Mouse (Mus musculus) layer of hippocampus, adult 2 months (tissue): Measurements from ENCODE around the gene Helz. TPM values are rescaled to one million over a fixed set of nuclear protein-coding genes. Genes with fewer than 3 reads are reported as not detected.
"Not testable (repeated sequence)": the region's sequence is repeated elsewhere in the genome, so short reads cannot be mapped to it uniquely, and the experiment has no call there.

Source experiments
- DNase-seq, 2 experiments: peaks; one replicate each; pipeline ENCODE4 v3.0.0; 2022; ENCODE audit warnings: low spot score in 2 of 2
- H3K27ac ChIP-seq: fragments of 200-600 bp; 2 replicates; pipeline ENCODE4 v1.8.1; 2022
- H3K4me3 ChIP-seq: fragments of 200-600 bp; 2 replicates; pipeline ENCODE4 v1.8.1; 2022; ENCODE audit warnings: mild to moderate bottlenecking
- CTCF ChIP-seq: fragments of 200-600 bp; conservative IDR thresholded peaks from 2 replicates; pipeline ENCODE4 v1.8.1; 2022; ENCODE audit warnings: antibody characterized with exemption, mild to moderate bottlenecking, moderate library complexity
- long read RNA-seq, 2 experiments: library from polyadenylated mRNA; stranded (forward); transcript quantifications; one replicate each; pipeline ENCODE4 v2.0.0; 2021; ENCODE audit warnings: borderline mapping rate in 2 of 2
- total RNA-seq, 2 experiments: library from RNA; stranded (reverse); gene quantifications; 2 replicates each; pipeline ENCODE4 v1.2.3; 2021

Helz gene
- total RNA-seq = 10 to 100 TPM; 44.9 to 51.5 TPM
- long read RNA-seq, experiment 1, partial matches to known transcripts = 1 of 8 reads
- long read RNA-seq, experiment 1, other reads (novel, unspliced or antisense) = 7 of 8 reads
- long read RNA-seq, experiment 2, full-length matches to known transcripts = 2 of 6 reads
- long read RNA-seq, experiment 2, partial matches to known transcripts = 0 of 6 reads
- long read RNA-seq, experiment 2, other reads (novel, unspliced or antisense) = 4 of 6 reads

DNA sequence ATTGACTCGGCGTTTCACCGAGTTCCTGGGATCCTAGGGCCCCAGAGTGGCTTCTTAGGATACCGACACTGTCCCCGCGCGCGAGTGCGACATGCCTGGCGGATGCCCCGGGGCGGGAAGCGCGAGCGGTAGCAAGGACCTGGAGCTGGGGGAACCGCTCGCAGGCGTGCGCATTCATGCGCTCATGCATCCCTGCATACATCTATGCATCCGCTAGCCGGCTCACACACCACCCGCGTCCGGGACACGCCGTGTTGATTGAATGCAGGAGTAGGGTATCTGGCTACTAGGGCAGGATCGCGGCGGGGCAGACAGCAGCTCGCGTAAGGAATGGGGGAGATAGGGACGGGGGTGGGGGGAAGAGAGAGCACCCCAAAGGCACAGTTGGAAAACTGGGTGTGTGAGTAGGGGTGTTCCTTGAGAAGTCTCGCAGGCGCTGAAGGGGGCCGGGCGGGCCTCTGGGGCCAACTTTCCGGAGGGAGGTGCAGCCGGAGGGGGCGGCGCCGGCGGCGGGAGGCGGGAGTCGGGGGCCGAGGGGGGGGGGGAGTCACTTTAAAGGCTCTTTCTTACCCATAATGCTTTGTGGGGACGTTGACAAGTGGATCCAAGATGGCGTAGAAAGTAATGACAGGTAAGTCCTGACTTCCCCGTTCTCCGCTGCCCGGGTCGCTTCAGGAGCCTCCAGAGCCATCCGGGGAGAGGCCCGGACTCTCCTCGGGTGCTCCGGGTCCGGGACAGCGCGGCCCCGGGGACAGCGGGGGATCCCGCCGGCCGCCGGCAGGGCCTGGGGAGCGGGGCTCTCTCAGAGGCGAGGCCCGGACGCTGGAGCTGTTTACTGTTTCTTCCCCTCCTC lies at the start of gene Helz:
TSS of gene Helz (plus strand) at position 580 of the 853 bp plus-strand sequence.
- TF ChIP-seq CTCF = peak; percentile 20
- H3K4me3 ChIP-seq = peak within 1 kb of the TSS; percentile 97

DNA sequence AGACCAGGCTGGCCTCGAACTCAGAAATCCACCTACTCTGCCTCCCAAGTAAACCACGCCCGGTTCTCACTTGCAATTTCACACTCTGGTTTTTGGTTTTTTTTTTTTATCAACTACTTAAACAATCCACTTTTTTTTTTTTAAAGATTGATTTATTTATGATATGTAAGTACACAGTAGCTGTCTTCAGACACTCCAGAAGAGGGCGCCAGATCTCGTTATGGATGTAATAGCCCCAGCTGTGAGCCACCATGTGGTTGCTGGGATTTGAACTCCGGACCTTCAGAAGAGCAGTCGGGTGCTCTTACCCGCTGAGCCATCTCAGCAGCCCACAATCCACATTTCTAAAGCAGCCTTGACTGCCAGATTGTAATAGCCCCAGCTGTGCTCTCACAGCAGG lies 44.9 kb upstream of the Helz start:
- TF ChIP-seq CTCF = peak; percentile 52
- no peak overlapping the region for H3K4me3 ChIP-seq
- H3K27ac ChIP-seq = no peak overlapping the region
- DNase-seq = no peak

More for the DNA sequence above, at the start of gene Helz:
- peak within 1 kb of the TSS; percentile 87 for H3K27ac ChIP-seq
- peak; percentile 18 to 39 for DNase-seq

DNA sequence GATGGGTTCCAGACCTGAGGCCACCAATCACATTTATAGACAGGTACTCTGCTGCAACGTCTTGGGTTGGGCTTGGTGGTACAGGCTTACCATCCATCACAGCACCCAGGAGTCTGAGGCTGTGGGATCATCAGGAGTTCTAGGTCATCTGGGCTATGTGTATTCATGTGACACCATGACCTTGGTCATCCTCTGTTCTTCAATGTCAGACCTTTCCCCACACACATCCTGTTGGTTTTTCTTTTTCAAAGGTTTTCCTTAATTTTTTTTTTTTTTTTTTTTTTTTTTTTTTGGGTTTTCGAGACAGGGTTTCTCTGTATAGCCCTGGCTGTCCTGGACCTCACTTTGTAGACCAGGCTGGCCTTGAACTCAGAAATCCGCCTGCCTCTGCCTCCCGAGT lies 43.4 kb upstream of the Helz start:
- H3K4me3 ChIP-seq, H3K27ac ChIP-seq: not testable (repeated sequence)

DNA sequence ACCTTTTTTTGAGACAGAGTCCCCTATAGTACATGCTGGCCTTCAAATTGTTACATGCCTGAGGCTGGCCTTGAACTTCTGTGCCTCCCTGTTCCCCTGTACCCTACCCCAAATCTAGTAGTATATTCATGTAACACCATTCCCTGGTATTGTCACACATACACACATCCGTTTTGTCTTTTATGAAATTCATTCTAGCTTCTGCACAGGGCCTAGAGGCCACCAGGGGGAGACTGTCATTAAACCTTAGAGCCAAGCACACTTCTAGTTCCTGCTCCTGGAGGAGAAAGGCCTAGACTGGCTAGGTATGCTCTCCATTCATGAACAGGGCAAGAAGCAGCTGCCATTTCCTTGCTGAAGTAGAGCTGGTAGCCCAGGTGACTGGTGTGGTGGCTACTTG lies 41.5 kb upstream of the Helz start:
- no peak overlapping the region for H3K27ac ChIP-seq
- peak; percentile 76 for TF ChIP-seq CTCF
- H3K4me3 ChIP-seq = no peak overlapping the region
- DNase-seq = no peak

More for the DNA sequence above, 43.4 kb upstream of the Helz start:
- not testable (repeated sequence) for DNase-seq

DNA sequence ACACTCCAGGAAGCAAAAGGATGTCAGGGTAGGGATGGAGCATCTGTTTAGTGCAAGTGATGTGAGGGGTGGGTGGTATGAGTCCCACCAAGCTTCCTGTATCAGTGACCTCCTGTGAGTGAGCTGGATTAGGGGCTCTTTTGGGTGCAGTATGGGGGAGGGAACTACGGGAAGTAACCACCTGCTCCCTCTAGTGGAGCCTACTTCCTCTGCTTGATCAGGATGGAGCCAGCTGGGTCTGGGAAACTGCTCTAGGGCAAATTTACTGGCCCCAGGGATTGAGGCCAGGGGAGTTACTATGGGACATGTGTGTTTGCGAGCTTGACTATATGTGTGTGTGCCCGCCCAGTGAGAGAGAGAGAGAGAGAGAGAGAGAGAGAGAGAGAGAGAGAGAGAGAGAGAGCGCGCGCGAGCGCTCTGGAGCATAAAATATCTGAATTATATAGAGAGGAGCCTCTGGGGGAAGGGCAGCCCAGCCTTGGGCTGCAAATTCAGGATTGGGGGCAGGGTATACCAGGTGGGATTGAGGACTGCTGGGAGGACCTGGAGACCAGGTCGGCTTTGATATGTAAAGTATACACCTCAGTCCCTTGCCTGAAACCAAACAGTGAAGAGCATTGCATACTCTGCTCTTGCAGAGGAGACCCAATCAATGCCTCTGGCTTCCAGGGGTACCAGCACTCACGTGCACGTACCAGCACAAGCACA lies 37.9 kb upstream of the Helz start:
- no peak overlapping the region for H3K27ac ChIP-seq
- TF ChIP-seq CTCF = peak; percentile 70
- DNase-seq = no peak
- H3K4me3 ChIP-seq = no peak overlapping the region

DNA sequence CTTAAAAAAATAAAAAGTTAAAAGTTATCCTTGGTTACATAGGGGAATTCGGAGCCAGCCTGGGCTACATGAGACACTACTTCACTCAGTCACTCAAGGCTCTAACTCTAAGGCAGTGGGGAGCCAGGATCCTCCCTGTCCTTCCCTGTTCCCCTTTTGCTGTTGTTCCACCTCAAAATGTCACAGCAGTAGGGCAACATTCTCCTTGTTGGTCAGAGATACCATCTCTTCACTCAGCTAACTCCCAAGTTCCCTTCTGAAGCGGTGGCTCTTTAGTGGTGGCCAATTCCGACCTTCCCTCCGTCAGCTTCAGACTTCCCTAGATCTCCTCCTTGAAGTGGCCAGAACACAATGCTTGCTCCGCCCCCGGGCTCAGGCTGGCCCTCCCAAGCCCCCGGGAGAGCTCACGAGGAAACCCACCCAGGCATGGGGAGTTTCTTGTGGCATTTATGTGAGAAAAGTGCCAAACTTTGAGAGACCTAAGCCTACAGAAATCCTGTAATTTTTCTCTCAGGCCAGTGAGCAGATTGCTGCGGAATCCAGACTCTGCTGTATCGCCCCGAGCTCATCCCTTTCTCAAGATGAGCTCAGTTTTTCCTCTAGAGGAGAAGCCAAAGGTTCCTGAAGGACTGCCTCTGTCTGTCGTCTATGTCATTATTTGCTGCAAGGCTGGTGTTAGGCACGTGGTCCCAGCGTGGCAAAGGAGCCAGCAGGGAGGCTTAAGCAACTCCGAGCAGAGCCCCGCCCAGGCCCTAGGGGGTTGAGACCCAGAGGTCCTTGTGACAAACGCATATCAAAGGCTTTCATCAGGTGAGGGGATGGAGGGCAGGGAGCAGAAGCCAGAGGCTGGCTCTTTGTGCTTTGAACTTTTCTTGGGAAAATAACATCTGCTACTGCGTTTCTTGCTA lies 37.1 kb upstream of the Helz start:
- no peak overlapping the region for H3K4me3 ChIP-seq
- no peak for DNase-seq
- H3K27ac ChIP-seq = no peak overlapping the region
- no peak for TF ChIP-seq CTCF

DNA sequence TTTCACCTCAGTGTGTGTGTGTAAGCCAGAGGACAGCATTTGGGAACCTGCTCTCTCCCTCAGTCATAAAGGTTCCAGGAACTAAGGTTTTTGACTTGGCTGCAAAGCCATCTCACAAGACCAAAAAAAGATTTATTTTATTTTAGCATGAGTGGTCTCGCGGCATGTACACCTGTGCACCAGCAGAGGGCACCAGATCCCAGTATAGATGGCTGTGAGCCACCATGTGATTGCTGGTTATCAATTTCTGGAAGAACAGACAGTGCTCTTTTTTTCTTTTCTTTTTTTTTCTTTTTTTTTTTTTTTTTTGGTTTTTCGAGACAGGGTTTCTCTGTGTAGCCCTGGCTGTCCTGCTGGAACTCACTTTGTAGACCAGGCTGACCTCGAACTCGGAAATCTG lies 35.8 kb upstream of the Helz start:
- peak; percentile 87 for TF ChIP-seq CTCF
- not testable (repeated sequence) for H3K4me3 ChIP-seq, H3K27ac ChIP-seq
- peak; percentile 45 to 64 for DNase-seq

DNA sequence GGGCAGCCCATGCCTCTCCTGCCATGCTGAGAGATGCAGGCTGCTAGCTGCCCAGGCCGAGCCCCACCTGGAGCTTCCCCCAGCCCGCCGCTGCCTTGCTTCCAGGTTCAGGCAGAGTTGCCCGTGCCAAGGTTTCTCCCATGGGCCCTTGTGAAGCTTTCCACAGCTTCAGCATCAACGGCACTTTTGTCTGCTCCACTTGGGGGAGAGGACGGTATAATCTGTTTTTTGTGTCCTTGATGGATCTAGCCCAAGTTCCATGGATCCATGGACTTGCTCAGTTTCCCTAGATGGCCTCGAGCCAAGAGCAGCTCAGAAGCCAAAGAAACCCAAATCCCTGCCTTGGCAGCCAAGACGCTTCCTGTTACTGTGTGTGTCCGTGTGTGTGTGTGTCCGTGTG lies 34.7 kb upstream of the Helz start:
- TF ChIP-seq CTCF = no peak
- Histone ChIP-seq H3K4me3 (no peak overlapping the region), H3K27ac (no peak overlapping the region)
- DNase-seq = no peak

DNA sequence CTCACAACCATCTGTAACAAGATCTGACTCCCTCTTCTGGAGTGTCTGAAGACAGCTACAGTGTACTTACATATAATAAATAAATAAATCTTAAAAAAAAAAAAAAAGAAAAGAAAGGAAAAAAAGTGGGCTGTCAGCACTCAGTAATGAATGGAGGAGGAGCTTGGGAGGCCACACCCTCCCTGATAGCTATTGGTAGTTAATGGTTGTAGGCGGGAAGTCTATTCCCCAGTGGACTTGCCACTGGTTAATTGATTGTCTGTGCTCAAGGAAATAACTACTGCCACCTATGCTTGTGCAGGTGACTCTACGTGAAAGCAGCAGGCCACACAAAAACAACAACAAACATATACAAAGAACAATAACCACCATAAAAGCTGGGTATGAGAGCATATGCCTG lies 31.3 kb upstream of the Helz start:
- no peak for TF ChIP-seq CTCF
- Histone ChIP-seq H3K27ac (no peak overlapping the region), H3K4me3 (no peak overlapping the region)
- no peak for DNase-seq

DNA sequence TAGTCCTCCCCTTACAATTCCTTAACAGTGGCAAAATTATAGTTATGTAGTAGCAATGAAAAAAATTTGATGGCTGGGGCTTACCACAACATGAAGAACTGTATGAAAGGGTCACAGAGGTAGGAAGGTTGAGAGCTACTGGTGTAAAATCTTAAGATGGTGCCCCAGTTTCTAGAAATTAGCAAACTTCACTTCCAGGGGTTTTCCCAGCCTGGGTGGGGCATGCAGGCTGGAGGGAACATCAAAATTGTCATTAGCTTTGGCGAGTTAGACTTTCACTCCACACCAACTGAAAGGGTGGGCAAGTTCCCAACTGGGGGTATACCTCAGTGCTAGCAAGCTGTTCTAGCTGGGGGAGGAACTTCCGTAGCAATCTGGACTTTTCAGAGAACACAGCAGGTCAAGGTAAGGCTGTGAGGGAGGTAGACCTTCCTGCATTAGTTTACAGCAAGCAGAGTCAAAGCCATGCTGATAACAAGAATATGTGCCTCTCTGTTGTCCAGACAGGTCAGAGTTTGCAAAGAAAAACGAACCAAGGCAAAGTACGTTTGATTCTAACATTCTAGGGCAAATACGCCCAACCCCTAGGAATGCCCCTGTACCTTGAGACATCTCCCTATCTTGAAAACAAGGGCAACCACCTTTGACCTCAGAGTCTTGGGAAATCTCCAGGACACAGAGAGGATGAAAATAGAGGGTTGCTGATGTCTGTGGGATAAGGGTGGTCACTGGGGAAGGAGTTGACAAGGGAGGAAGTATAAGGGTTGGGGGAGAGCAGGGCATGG lies 28.9 kb upstream of the Helz start:
- TF ChIP-seq CTCF = no peak
- Histone ChIP-seq H3K27ac (no peak overlapping the region), H3K4me3 (no peak overlapping the region)
- DNase-seq = no peak

DNA sequence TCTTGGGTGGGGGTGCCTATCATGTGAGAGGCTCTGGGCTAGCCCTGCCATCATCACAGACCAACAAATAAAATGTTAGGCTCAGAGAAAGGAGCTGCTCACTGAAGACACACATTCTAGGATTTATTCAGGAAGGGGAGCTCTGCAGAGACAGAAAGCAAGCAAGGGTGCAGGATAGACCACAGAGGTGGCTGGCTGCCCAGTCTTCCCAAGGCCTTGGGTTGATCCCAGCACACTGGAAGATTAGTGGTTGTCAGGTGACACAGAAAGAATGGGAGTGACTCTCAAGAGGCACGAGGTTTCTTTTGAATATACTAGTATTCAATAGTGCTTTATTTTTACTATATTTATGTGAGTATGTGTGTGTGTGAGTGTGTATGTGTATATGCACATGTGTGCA lies 26.6 kb upstream of the Helz start:
- H3K27ac ChIP-seq = no peak overlapping the region
- no peak for DNase-seq
- H3K4me3 ChIP-seq = no peak overlapping the region
- no peak for TF ChIP-seq CTCF

DNA sequence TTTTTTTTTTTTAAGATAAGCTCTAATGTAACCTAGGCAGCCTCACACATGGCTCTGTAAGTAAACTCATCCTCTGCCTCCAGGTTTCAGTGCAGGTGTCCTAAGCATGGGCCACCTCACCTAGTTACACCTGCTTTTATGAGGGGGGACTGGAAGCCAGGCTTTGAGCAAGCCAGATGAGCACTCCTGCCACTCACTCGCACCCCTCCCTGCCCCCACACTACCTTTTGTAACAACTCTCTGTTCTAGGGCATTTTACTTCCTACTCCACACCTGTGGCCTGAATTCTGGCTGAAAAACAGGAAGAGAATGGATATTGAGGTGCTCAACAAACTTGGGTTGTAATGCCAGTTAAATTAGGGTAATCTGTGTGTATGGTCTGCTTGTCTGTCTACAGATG lies 22.8 kb upstream of the Helz start:
- Histone ChIP-seq H3K27ac (no peak overlapping the region), H3K4me3 (no peak overlapping the region)
- no peak for TF ChIP-seq CTCF
- DNase-seq = no peak
